Mouse (Mus musculus) duodenum, adult 2 months (tissue): ENCODE data around the gene Copa. TPM values are rescaled to one million over a fixed set of nuclear protein-coding genes. Genes with fewer than 3 reads are reported as not detected.

ENCODE experiments used
- polyA plus RNA-seq: library from polyadenylated mRNA; depleted of rRNA; stranded (reverse); fragments of >200 nt; gene quantifications from 2 replicates; pipeline ENCODE4 v1.2.3, GENCODE M21; 2012; ENCODE audit warnings: low replicate concordance; rRNA removed

Copa gene
- 23.1 and 31.4 TPM in 2 replicates for polyA plus RNA-seq

GRCm38 (mm10) chr1:172082101-172082898 lies at the start of gene Copa, which contains the start of gene Ncstn:
TSS of gene Copa (plus strand) at chr1:172082529.
TSS of gene Ncstn (minus strand) at chr1:172082795.

GRCm38 (mm10) chr1:172057491-172057921 lies 24.8 kb upstream of the Copa start, which contains the start of gene Nhlh1:
TSS of gene Nhlh1 (minus strand) at chr1:172057573.

GRCm38 (mm10) chr1:172126376-172127347 lies 44.3 kb downstream of the Copa start, which contains the start of gene Pex19:
TSS of gene Pex19 (plus strand) at chr1:172126755.

GRCm38 (mm10) chr1:172147835-172148278 lies 65.5 kb downstream of the Copa start, which contains the start of gene Dcaf8:
TSS of gene Dcaf8 (plus strand) at chr1:172148084.

Other genes with a start within 250 kb of the Copa start
- 0.52 and 0.55 TPM in 2 replicates for gene Cd84, start 242.8 kb upstream of the Copa start, polyA plus RNA-seq
- 0.06 and 0.44 TPM in 2 replicates for gene Gm10521, start 186.9 kb upstream of the Copa start, polyA plus RNA-seq
- gene Slamf6, start 165.0 kb upstream of the Copa start, polyA plus RNA-seq = 0.12 and 0.18 TPM in 2 replicates
- 1.4 and 1.9 TPM in 2 replicates for gene Vangl2, start 54.1 kb upstream of the Copa start, polyA plus RNA-seq
- gene Nhlh1, start 25.0 kb upstream of the Copa start, polyA plus RNA-seq = 0.12 and 0.34 TPM in 2 replicates
- gene Ncstn, start 266 bp downstream of the Copa start, polyA plus RNA-seq = 57.8 and 94.6 TPM in 2 replicates
- gene Pex19, start 44.2 kb downstream of the Copa start, polyA plus RNA-seq = 85.1 and 98.8 TPM in 2 replicates
- gene Dcaf8, start 65.6 kb downstream of the Copa start, polyA plus RNA-seq = 18.4 and 23.4 TPM in 2 replicates
- gene Pea15a, start 124.3 kb downstream of the Copa start, polyA plus RNA-seq = 7.5 and 11.5 TPM in 2 replicates
- gene Casq1, start 137.3 kb downstream of the Copa start, polyA plus RNA-seq = 0.51 and 0.56 TPM in 2 replicates
- gene Atp1a4, start 175.9 kb downstream of the Copa start, polyA plus RNA-seq = not detected in 2 replicates
- 78.0 and 78.8 TPM in 2 replicates for gene Igsf8, start 179.1 kb downstream of the Copa start, polyA plus RNA-seq
- gene Atp1a2, start 215.5 kb downstream of the Copa start, polyA plus RNA-seq = 4.8 and 5.0 TPM in 2 replicates
- gene Kcnj9, start 246.8 kb downstream of the Copa start, polyA plus RNA-seq = 0.14 and 0.58 TPM in 2 replicates